Mouse (Mus musculus): ENCODE data around the gene Cyp3a13.
"Not testable (repeated sequence)": the region's sequence is repeated elsewhere in the genome, so short reads cannot be mapped to it uniquely, and the experiment has no call there.

Gene Cyp3a13

DNA sequence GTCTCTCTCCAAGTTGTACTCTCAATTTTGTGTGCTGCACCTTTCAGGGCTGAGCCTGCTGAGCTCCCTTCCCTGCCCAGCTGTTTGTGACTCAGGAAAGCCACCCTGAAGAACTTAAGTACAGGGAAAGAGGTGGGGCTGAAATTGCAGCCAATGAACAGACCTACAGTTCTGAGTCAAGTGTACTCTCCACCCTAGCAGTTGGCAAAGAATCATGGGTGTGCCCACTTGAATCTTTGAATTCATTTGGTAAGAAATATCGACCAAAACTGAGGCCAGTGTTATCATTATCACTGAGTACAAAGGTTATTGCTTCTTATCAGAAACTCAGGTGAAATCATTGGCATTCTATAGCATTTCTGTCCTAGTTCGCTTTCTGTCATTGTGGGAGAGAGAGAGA is at the start of gene Cyp3a13:
Gene Cyp3a13 (minus strand): TSS at position 88 of the 400 bp plus-strand sequence.
- DNase-seq (ENCODE audit: low spot score in 2 of 2), result no peak

DNA sequence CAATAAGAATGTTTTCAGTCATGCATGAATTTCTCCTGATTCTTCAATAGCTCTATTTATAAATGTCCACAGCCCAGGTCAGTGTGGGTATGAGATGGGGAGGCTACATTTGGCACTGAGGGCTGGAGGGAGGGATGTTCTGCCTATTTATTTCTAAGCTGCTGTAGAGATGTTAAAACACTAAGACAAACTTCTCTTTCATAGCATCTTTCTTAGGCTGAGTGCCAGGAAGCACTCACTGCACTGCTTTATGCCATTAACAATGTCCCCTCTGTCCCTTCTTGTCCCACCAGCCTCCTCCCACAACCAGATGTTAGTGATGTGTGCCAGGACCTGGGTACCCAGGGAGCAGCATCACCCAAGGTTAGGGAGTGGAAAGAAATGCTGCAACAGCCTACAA is 45.1 kb upstream of the Cyp3a13 start:
- no peak for DNase-seq (ENCODE audit: low spot score in 2 of 2)

DNA sequence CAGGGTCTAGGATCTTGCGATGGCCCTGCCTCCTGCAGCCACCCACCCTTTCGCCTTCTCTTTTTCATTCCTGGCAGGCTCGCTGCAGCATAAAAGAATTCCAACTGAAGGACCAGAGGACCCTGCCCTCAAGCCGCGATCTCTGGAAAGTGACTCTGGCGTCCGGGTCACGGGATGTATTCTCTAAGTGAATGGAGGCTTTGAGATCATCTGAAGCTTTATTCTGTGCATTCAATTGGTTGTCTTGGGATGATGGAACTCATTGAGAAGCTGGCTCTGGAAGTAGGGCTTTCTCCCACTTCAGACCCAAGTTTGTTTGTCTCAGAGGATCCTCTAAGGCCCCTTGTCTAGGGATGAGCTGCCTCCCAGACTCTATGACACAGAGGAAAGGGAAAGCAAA is 41.5 kb upstream of the Cyp3a13 start, which contains the start of gene Gjc3:
Gene Gjc3 (minus strand): TSS at position 154 of the 400 bp plus-strand sequence.
- DNase-seq (ENCODE audit: low spot score in 2 of 2), result no peak

DNA sequence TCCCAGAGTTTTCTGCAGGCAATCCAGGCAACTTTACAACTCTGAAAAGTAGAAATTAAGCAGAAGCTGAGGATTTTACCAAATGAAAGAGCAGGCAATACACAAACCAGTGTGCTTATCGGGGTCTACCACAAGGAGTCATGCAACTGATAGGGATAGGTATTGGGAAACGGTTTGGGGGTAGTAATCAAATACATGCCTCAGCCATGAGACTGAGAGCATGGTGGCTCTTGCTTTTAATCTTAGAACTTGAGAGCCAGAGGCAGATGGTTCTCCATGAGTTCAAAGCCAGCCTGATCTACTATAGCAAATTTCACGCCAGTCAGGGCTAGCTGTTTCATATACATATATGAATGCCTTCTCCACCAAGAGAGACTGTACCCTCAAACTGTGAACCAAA is 35.0 kb upstream of the Cyp3a13 start:
- no peak for DNase-seq (ENCODE audit: low spot score in 2 of 2)

DNA sequence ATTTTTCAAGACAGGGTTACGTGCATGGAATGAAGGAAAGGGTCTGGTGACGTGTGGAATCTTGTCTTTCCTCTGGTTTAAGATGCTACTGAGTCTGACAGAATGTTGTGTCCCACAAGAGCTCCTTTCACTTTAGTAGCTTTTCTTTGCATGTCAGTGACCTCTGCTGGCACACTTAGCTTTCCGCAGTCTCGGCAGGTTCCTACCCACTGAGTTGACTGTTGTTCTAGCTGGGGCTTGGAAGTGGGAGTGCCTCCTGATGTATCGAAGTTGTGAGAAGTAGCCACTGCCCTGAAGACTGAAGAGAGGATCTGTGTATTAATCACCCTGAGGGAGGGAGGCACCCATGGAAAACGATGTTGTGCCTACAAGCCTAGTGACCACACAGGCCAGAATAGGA is 29.8 kb upstream of the Cyp3a13 start:
- DNase-seq (ENCODE audit: low spot score in 2 of 2), result no peak

DNA sequence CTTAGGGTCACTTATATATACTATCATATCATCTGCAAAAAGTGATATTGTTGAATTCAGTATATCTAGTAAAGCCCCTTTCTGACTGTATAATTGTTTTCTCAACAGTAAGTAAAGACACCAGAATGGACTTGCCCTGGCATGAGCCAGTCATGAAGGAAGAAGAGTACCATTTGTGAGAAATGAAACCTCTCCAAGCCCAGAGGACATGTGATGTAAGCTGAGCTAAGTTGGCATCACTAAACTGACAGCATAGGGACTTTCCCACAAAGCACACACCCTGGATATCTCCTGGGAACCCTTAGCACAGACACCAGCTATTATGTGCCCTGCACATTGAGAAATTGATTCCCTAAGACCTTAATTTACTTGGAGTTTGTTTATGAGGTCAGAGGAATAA is 25.9 kb upstream of the Cyp3a13 start:
- DNase-seq (ENCODE audit: low spot score in 2 of 2), result no peak

DNA sequence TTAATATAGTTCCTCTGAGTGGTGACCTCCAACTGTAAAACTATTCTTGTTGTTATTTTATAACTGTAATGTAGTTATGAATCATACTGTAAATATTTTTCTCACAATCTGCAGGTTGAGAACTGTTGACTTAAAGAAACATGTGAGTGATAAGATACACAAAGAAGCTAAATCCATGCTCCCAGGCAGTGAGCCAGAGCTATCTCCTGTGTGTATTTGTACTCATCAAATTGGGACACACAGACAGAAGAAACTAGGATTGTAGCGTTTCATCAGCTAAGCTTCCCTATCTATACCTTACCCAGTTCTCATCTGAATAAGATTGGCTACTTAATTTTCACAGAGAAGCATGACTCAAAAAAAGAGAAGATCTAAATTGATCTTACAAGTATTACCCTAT is 21.7 kb upstream of the Cyp3a13 start:
- DNase-seq (ENCODE audit: low spot score in 2 of 2), result no peak

DNA sequence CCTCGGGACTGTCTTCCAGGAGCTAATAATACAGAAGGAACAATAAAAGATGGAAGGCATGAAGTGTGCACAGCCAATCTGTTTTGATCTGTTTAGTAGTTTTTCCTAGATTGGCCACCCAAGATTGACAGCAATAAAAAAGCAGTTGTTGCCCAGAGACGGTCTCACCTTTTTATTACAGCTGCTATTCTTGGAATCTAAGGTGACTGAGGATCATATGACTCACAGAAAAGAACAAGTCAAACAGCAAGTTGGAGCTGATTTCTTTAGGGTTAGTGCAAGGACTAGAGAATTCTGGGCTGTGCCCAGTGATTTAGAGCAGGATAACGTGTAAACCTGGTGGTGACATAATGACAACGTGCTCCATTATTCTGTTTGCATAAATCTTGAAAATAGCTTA is 19.5 kb upstream of the Cyp3a13 start:
- no peak for DNase-seq (ENCODE audit: low spot score in 2 of 2)

DNA sequence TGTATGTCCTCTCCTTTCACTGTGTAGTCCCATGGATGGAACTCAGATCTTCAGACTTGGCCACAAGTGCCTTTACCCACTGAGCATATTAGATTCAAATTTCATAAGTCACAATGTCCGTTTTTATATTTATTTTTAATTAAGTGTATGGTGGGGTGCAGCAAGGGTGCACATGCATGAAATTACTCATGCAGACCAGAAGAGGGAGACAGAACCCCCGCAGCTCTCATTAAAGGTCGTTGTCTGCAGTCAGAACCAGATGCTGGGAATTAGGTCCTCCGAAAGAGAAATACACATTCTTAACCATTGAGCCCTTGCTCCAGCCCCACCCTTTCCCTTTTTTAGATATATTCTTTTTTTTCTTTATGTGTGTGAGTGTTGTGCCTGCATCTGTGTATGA is 15.8 kb upstream of the Cyp3a13 start:
- DNase-seq (ENCODE audit: low spot score in 2 of 2), result no peak

DNA sequence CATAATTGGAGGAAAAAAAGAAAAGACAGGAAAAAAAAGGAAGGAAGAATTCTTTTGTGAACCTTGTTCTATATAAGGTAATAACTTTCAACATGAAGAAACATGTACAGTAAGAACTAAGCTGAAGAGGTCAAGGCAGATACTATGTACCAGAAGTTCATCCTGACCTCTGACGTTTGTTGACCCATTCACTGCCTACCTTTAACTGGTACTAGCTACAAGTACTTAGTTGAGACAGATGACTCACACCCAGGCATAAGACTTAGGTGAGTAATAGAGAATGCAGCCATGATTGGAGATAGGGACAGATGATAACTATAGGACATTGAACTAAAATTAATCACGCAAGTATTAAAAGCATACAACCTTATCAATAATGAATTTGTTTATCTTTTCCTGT is 15.1 kb upstream of the Cyp3a13 start:
- no peak for DNase-seq (ENCODE audit: low spot score in 2 of 2)

DNA sequence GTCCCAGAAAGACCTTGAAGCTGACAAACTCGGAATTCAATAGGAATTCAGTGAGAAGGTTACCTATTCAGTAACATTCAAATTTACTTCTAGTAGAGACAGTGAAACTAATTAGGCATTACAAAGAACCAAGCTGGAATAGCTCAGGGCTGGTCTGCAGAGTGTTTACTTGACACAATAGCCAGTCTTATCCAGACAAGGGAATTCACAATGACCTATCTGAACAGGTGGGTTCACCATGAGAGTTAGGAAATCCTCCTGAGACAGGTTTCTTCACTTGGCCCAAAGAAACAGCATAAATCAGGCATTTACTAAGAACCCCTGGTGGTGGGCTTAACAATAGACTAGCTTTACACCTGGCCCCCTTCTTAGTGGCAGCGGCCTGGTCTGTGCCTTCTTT is 12.5 kb upstream of the Cyp3a13 start:
- DNase-seq (ENCODE audit: low spot score in 2 of 2), result not testable (repeated sequence)

DNA sequence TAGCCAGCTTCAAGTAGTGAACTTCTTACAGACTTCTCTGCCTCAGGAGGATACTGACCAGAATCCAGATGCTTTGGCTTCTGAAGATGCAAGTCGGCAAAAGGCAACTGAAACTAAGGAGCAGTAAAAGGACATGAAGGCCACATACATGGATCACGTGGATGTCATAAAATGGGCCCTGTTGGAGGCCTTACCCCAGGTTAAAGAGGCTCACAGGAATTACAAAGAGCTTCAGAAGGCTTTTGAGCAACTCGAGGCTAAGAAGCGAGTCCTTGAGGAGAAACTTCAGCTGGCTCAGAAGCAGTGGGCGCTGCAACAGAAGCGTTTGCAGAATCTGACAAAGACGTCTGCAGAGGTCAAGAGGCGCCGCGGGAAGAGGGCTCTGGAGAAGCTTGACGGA is 7.0 kb upstream of the Cyp3a13 start:
- no peak for DNase-seq (ENCODE audit: low spot score in 2 of 2)

DNA sequence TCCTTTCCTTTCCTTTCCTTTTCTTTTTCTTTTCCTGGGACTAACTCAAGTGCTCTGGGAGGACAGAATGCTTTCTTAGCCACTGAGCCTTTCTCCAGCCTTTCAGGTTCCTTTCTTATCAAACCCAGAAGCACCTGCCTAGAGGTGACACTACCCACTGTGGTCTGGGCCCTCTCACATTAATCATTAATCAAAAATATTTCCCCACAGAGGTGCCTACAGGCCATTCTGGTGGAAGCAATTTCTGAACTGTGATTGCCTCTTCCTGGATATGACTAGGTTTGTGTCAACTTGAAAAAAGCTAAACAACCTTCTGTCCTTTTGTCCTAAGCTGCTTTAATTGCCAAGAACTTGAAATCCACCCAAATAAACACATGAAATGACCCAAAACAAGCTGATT is 752 bp upstream of the Cyp3a13 start:
- DNase-seq (ENCODE audit: low spot score in 2 of 2), result no peak

DNA sequence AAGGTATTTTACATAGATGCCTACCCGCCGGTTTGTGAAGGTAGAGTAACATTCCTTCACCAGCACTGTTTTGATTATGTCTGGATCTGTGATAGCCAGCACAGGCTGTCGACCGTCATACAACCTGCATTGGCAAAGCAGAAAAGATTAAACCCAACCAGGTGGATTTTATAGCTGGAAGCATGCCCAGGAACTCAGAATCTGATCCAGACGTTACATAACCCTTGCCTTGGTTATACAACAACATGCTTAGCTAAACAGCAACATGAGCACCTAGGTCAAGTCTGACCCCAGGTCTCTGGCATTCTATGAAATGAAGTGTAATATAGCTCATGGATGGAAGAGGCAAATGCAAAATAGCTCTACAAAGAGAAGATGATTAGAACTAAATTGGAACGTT is 5.9 kb downstream of the Cyp3a13 start:
- DNase-seq (ENCODE audit: low spot score in 2 of 2), result no peak

DNA sequence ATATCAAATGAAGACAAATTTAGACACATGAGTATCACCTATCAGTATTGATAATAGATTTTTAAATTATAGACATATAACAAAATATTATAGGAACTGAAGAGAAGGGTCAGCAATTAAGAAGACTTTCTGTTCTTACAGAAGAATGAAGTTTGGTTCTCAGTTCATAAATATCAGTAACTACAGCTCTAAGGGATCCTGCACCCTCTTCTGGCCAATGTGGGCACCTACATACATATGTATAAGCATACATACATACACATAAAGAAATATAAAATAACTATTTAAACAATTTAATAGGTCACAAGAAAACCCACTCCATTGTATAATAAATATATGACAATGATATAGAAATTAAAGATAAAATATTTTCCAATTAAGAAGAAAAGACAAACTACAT is 6.9 kb downstream of the Cyp3a13 start:
- no peak for DNase-seq (ENCODE audit: low spot score in 2 of 2)

DNA sequence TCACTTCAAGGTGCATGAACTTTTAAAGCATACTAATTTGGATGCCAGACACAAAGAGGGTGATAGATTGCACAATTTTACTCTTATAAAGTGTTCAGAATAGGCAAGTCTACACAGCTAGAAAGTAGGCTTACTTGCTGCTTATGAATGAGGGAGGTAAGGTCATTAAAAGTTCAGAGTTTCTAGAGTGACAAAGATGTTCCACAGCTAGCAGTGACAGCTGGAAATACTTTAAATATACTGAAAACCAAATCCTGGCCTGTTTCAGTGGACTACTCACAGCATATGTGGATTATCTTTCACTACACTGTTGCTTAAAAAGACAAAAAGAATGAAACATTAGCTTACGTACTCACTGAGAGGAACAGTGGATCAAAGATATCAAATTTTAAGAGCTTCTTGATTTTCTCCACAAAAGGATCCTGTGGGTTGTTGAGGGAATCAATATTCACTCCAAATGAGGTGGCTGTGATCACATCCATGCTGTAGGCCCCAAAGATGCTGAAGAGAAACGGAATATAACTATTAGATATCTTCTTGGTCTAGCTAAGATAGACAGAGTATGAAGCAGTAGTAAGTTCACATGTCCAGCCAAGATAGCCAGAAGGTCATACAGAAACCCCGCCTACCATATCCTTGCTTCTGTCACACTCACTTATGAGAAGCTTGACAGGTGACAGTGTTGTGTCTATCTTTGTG is 11.7 kb downstream of the Cyp3a13 start:
- no peak for DNase-seq (ENCODE audit: low spot score in 2 of 2)

DNA sequence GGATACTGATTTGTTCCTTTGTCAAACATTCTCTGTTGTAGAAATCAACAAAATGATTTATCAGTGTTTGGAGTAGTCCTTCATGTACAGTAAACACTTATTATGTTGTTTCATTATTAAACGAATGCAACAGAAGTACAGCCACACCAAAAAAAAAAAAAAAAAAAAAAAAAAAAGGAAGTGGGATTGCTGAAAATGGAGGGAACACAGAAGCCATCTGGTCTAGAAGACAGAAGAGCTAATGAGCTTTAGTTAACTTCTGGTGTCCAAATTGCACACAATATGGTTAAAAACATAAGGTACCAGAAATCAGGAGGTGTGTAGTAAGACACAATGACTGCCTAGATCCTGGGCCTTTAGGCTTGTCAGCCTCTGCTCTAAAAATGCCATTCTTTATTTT is 23.6 kb downstream of the Cyp3a13 start:
- no peak for DNase-seq (ENCODE audit: low spot score in 2 of 2)

DNA sequence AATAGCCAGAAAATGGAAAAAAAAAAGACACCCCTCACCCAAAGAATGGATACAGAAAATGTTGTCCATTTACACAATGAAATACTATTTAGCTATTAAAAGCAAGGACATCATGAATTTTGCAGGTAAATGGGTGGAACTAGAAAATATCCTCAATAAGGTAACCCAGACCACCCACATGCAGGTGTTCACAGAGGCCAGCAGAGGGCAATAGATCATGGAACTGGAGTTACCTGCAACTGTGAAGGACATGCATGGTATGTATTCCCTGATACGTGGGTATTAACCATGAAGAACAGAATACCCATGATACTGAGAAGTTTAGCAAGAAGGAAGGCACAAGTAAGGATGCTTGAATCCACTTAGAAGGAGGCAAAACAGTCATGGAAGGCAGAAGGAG is 28.5 kb downstream of the Cyp3a13 start:
- DNase-seq (ENCODE audit: low spot score in 2 of 2), result no peak

DNA sequence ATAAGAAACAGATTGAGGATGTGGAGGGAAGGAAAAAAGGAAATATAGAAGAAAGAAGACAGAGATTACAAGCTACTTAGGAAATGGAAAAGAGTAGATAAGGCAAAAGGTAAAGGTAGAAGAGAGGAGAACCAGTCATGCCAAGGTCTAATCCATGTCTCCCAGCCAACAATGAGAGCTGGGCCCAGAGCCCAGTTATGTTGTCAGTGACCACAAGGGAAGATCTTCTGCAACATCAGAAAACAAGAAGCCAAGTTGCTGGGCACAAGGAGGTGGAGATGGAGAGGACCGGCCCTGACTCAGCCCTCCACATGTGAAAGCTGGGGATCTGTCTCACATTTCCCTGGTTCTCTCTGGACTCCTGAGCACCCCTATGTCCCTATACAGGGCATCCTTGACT is 33.8 kb downstream of the Cyp3a13 start:
- no peak for DNase-seq (ENCODE audit: low spot score in 2 of 2)

DNA sequence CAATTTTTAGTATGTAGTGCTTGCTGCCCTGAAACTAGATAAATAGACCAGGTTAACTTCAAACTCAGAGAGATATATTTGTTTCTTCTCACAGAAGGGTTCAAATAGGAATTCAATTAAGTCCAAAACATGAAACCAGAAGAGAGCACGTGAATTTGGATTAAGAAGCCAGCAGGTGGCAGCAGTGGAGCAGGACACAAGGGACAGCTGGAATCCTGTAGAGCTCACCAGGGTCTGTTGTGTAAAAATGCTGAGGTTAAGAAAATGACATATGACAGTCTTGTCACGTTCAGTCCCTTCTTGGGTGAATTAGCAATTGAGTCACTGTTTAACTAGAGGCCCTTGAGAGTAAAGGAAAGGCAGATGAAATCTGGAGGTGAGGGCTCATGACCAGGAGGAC is 35.5 kb downstream of the Cyp3a13 start:
- DNase-seq (ENCODE audit: low spot score in 2 of 2), result peak; percentile 32 to 69

DNA sequence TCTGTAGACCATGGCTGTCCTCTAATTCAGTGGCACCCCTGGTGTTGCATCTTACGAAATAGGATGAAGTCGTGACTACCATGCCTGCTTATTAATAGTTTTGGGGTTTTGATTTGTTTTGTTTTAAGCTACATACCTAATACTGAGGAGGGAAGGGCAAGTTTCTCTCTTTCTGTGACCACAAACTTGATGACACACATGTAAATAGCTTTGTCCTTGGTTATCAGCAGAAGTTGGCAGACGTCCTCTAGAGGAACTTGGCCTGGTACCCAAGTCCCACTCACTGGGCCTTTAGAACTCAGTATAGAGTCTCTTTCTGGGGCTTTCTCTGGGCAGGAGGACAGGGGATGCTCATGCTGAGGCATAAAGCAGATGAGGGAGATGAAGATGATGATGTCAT is 38.1 kb downstream of the Cyp3a13 start:
- no peak for DNase-seq (ENCODE audit: low spot score in 2 of 2)

DNA sequence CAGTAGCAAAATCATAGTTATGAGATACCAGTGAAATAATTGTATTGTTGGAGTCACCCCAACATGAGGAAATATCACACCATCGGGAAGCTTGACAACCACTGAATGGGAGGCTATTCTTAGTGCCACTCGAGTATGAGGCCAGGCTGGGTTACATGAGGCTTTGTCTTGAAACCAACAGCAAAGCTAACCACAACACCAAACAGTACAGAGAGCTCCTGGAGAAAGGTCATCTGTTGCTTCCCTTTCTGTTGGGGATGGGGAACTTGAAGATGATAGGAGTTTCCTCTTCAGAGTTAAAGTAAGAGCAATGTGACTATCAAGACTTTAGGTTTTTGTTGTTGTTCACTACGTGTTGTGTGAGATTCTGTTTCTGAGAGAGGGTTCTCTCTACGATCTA is 38.5 kb downstream of the Cyp3a13 start:
- no peak for DNase-seq (ENCODE audit: low spot score in 2 of 2)

DNA sequence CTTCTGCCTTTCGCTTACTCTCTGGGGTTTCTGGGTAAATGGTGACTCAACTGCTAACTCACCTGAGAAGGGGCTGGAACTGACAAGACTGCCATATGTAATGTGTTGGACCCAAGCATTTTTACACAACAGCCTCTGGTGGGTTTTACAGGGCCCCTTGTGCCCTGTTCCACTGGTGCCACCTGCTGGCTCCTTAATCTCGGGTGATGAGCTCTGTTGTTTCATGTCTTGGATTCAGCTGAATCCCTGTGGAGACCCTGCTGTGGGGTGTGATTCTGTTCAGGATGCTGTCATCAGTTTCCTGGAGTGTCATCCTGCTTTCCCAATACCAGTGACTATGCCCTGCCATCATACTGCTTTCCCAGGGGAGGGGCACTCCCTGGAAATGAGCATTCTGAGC is 43.6 kb downstream of the Cyp3a13 start:
- peak; percentile 35 to 70 for DNase-seq (ENCODE audit: low spot score in 2 of 2)

DNA sequence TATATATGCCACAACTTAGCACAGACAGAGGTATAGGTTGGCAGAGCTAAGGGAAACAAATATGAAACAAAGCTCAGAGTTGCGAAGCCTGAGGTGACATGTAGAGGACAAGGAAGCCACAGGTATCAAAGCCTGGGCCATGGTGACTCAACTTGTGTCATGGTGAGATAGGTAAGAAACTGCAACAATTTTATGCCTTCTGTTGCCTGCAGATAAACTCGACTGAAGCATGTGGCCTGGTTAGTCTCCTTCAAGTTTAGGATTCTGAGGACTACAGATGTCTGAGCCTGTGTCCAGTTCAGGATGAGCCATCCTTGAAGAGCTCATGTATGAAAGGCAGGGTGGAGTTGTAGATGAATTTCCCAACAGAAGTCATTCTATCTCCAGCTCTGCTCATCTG is 46.4 kb downstream of the Cyp3a13 start:
- no peak for DNase-seq (ENCODE audit: low spot score in 2 of 2)
